Mouse (Mus musculus) ovary, postnatal 36 days (tissue): Measurements from ENCODE around the gene Fblim1.
A peak's percentile ranks its signal among the peaks of the same experiment; 100 is the strongest.

Source experiments
- DNase-seq: peaks from one replicate; pipeline ENCODE4 v3.0.0; 2022; ENCODE audit warnings: low spot score, mixed read lengths

Gene Fblim1

GRCm38 (mm10) chr4:141605861-141606260 lies at the start of gene Fblim1:
Gene Fblim1, minus strand, starts transcription at chr4:141606096.
- no peak for DNase-seq

- DNase-seq, result no peak
Observed at GRCm38 (mm10) chr4:141654509-141654908, 48.6 kb upstream of the Fblim1 start.

- DNase-seq, result no peak
Observed at GRCm38 (mm10) chr4:141653813-141654212, 47.9 kb upstream of the Fblim1 start.

GRCm38 (mm10) chr4:141653044-141653443 lies 47.1 kb upstream of the Fblim1 start:
- no peak for DNase-seq

DNA sequence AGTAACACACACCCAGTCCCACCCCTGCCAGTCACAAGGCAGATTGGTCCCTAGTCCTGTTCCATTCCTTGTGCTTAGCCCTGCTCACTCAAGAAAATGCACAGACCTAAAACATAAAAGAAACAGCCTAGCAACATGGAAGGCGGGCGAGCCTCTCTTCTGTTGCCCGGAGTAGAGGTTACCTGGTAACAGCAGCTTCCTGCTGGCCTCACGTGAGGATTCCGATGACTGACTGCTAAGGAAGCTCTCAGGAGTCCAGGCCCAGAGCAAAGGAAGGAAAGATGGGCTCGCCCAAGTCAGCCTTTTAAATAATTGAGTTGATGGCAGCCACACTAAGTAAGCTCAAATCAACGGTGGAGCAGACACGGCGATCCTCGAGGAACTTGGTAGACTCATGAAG lies 46.0 kb upstream of the Fblim1 start:
- DNase-seq, result no peak

DNA sequence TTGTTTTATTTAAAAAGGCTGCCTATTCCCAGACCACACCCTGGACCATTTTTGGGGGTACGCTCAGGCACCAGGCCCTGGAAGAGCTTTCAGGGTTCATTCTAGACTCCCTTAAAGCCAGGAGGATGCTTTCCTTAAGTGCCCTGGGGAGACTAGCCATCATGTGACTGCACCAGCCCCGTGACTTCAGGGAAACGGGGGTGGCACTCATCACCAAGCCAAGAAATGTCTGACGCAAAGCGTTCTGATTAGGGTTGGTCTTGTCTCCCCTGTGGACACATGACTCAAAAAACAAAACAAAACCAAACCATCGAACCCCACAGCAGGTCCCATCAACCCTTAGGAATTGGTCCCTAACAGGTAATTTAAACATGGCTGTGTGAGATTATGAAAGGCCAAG lies 45.4 kb upstream of the Fblim1 start:
- no peak for DNase-seq

DNA sequence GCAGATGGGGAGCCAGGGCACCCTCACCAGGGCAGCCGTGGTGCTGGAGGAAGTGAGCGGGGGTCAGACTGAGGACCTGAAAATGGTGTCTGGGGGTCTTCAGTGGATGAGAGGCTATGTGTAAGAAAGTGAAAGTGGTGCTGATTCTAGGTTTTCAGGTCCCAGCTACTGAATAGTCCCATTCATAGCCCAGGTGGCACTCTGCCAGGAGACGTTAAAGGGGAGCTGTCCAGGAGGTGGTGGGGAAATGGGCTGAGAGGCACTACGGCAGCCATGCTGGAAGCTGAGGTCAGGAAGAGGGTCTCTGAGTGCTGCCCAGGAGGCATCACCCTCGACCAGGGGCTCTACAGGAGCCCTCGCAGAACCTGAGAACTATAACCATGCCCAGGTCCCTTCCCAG lies 43.3 kb upstream of the Fblim1 start:
- no peak for DNase-seq

GRCm38 (mm10) chr4:141648262-141648661 lies 42.4 kb upstream of the Fblim1 start:
- DNase-seq, result no peak

DNA sequence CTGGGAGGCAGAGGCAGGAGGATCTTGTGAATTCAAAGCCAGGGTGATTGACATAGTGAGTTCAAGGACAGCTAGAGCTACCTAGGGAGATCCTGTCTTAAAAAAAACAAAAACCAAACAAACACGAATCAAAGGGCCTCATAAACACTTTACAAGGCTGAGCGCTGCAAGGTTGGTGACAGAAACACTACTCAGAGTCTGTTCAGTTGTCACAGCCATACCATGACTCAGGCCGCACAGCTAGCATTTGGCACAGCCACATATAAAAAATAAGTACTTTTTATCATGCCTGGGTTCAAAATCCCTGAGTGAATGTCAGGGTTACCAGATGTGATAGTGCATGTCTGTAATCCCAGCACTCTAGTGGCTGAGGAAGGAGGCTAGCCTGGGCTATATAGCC lies 41.3 kb upstream of the Fblim1 start:
- no peak for DNase-seq

DNA sequence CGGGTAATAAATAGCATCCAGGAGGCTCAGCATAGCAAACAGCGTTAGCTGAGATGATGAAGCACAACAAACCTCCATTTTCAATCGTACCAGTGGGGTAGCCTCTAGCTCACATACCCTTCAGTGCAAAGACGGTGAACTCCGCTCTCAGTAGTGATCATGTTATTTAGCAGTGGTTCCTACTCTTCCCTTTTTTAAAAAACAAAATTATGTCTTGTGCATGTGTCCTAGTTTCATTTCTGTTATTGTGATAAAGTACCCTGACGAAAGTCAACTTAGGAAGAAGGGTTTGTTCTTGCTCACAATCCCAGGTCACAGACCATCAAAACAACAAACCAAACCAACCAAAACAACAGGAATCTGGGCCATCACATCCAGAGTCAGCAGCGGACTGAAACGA lies 40.1 kb upstream of the Fblim1 start:
- no peak for DNase-seq

DNA sequence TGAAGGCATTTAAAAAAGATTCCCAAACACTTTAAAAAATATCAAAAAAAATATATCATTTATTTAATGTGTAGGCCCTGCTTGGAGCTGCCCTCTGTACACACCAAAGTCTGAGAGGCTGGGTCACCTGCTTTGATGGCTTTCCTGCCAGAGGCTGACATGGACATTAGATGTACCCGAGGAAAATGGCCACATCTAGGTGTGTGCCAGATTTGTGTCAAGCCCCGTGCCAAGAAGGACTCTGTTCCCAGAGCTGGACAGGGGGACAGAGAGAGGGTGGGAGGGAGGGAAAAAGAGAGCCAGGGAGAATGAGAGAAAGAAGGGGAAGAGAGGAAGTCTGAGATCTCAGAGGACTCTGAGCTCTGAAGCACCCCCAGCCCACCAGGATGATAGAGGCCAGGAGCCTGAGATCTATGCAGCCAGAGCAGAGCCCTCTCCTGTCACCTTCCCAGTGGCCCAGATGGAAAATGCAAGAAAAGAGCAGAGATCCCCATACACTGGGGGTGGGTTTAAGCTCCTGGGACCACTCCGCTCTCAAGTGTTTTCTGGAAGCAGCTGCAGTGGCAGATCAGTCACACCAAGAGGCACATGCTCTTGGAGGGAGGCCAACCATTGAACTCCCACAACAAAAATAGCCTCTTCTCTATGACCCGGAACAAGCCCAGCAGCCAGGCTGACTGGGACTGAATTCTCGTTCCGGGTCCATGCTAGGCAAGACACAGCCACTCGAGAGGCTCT lies 37.4 kb upstream of the Fblim1 start:
- no peak for DNase-seq

DNA sequence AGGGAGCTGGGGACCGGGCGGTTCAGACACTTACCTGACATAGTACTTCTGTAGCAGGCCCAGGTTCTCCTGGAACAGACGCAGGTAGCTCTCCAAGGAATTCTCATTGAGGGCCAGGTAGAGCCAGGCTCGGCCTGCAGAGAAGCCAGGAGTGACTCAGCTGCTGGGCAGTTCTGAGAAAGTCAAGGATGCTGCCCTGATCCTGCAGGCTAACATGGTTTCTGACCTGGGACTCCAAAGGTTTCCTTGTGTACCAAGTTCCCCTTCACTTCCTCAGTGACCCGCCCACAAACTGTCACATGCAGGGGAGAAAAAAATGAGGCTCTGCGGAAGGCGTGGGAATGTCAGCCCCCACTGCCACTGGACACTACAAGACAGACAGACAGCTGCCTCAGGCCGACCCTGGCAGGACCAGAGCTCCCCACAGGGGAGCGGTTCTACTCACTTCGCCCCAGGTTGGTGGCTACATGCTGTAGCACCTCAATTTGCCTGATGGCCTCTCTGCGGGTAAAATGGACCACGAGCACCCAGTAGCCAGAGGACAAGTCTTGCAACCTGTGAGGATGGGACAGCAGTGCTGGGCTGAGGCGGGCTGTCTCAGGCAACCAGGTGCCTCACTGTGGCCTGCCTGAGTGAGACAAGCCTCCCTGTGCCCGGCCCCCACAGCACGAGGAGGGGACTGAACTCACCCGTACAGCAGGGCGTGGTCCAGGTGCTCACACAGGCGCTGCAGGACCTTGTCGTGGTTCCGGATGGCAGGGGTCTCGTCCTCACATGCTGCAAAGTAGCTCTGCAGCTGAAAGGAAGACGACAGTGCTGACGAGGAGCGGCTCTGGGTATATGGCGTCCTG lies 36.3 kb upstream of the Fblim1 start:
- DNase-seq, result no peak

- peak; percentile 41 for DNase-seq
Observed at GRCm38 (mm10) chr4:141641353-141641771, 35.5 kb upstream of the Fblim1 start.

DNA sequence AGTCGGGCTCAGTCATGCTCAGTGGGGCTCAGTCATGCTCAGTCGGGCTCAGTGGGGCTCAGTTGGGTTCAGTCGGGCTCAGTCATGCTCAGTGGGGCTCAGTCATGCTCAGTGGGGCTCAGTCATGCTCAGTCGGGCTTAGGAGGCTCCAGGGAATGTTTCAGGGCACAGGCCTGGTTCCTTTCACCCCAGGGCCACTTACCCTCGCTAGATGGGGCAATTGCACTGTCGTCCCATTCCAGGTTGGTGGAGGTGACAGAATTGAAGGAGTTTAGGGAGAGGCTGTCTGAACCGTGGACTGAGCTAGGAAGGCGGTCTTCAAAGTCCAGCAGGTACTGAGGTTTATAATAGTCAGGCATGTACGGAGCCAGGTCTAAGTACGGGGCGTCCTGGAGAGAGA lies 33.6 kb upstream of the Fblim1 start:
- no peak for DNase-seq

- DNase-seq, result no peak
Observed at GRCm38 (mm10) chr4:141636693-141637092, 30.8 kb upstream of the Fblim1 start.

GRCm38 (mm10) chr4:141635991-141636390 lies 30.1 kb upstream of the Fblim1 start:
- DNase-seq, result no peak

- no peak for DNase-seq
Observed at GRCm38 (mm10) chr4:141632111-141632873, 26.4 kb upstream of the Fblim1 start.

DNA sequence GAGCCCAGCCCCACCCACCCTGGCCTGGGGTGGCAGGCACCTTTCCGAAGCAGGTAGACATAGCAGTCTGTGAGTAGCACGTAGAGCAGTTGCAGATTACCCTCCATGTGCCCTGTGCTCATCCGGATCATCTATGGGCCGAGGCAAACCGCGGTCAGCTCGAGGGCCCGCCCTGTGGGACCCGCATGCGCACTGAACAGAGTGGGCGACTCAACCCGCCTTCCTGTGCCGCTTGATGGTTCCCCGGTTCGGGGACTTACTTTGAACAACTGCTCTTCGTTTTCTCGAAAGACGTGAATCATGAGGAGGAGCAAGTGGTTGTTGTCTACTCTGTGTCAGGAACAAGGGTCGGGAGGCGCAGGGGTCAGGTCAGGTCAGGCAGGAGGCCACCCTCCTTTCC lies 25.4 kb upstream of the Fblim1 start:
- no peak for DNase-seq

DNA sequence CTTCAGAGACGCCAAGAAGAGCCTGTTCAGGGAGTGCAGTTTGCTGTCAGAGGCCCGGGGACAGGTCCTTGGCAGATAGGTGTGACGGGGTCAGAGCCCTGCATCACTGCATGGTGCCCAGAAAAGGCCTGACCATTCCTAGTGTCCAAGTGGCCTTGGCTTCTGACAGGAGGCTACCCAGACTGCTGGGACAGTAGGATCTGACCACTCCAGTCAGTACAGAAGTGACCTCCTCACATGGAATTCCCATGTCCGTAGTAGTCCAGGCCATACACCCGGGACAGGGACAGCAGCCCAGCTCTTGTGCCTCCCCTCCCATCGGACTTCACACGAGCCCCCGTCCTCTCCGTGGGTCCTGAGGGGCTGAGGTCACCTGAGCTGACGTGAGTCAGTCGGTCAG lies 24.1 kb upstream of the Fblim1 start:
- no peak for DNase-seq

DNA sequence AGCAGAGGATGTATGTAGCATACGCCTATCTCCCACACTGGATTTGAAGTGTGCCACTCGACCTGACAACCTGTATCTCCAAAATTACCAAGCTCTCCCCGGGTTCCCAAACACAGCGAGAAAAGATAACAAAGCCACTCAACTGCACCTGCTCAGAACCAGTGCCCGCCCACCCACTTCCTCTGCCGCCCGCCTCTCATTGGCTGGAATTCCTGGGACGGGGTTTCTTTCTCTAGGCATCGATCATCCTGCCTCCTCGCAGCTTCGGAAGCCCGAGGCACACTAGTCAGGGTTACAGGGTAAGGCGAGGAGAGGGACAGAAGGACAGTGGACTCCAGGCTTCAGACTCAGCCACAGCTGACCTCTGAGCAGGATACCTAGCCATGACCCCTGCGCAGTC lies 22.8 kb upstream of the Fblim1 start:
- no peak for DNase-seq

DNA sequence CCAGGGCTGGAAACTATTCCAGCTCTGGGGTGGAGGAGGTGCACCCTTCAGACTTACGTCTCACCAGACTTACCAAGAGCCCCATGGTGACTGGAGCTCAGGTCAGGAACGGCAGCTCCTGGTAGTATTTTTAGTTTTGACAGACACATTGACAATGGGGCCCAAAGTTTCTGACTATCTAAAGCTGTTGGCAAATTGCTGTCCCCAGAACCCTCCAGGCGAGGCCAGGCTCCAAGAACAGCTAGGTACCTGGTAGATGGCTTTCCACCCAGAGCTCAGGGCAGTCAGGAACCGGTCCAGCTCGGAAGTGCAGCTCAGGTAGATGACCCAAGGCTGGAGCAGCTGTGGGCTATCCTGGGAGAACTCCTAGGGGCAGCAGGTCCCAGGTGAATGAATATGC lies 21.6 kb upstream of the Fblim1 start:
- no peak for DNase-seq

- no peak for DNase-seq
Observed at GRCm38 (mm10) chr4:141625774-141626550, 20.1 kb upstream of the Fblim1 start.
